Mouse (Mus musculus): Measurements from ENCODE around the gene Cdk15.

The Cdk15 gene

DNA sequence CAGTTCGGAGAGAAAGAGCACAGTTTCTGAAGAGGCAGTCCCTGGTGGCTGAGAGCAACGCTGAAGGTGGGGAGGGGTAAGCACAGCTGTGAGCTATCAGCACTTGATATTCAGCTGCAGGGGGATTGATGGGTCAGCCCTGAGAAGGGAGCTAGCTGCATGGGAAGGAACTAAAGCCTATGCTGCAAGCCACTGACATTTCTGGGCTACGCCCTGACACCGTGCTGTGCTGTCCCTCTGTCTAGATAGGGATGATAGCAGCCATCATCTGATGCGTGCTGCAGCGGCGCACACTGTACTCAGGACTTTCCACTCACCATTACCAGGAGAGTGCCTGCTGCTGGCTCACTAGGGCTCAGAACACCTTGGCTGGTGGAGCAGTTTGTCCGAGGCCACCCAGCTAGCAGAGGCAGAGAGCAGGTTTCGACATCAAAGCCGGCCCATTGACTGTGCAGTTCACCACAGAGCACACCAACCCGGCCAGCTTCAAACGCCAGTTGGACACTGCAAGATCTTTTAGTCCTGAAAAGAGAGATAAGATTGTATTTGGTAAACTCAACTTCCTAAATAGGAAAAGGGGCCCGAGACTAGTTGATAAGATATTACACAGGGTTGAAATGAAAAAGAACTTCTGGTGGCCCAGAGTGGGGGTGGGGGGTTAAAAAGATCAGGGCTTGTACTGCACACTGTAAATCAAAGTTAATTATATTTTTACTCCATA, 111.4 kb downstream of the Cdk15 start:
- ATAC-seq (ENCODE audit: insufficient number of reproducible peaks, low FRiP score, low TSS enrichment) = no peak

DNA sequence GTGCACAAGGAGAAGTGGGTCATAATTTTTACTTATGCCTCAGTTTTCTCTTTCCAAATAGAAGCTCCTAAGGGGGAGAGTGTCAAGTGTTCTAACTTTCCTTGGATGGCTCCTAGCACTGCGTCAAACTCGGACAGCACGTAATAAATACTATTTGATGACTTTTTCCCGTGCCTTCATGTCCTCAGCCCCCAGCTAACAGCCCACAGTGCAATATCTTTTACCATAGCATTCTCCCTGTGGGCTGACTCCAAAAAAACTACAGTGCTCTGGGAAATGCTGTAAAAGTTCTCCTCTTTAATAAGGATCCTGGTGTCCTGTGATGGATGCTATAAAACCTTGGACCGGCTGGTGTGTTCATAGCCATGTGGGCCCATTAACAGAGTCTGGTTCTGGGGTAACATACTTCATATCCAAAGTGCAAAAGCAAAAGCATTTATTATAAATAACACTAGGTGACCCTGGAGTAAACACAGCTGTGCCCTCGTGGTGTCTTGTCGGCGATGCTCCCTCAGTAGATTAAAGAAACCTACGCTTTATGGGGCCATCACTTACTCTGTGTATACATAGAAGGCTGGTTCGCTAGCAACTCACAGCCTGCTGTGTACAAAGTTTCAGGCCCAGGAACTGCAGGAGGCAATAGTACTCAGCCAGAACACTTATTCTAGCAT, 112.1 kb downstream of the Cdk15 start:
- no peak for ATAC-seq (ENCODE audit: insufficient number of reproducible peaks, low FRiP score, low TSS enrichment)

DNA sequence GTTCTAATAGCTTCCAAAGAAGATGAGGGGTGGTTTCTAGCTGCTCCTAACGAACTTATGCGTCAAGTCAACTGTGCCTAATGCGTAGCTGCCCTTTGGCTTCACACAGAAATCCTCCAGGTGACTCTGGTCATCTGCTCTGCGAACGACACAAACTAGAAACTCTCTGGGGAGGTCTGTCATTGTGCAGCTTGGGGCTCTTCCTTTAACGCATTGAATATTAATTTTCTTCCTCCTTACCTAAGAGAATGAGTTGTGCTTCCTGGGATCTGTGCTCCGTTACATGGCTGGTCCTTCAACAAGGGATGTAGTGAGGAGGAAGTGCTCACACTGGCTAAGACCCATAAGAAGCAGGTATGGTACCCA, 112.6 kb downstream of the Cdk15 start:
- no peak for ATAC-seq (ENCODE audit: insufficient number of reproducible peaks, low FRiP score, low TSS enrichment)

DNA sequence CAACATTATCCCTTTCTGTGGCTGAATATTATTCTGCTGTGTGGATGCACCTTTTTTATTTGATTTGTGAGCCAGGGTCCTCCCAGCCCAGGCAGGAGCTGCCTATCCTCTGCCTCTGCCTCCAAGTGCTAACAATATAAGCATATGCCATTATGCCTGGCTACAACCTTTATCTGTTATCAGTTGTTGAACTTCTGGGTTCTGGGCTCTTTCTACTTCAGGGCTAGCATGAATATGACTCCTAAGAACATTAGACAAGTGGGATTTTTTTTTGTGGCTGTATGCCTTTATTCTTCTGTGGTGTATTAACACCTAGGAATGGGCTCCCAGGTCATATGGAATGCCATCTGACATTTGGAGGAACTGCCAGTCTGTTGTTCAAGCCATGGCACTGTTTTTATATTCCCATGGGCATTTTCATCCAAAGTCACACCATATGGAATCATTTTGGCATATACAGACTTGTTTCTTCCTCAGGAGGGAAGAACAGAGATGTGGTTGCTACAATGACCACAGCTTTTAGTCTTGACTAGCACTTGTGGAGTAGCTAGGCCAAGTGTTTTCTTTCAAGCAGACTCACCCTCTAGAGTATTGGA, 113.7 kb downstream of the Cdk15 start:
- ATAC-seq (ENCODE audit: insufficient number of reproducible peaks, low FRiP score, low TSS enrichment) = 0 out of 2 replicates have a peak, but pooled peaks have one; percentile 26

DNA sequence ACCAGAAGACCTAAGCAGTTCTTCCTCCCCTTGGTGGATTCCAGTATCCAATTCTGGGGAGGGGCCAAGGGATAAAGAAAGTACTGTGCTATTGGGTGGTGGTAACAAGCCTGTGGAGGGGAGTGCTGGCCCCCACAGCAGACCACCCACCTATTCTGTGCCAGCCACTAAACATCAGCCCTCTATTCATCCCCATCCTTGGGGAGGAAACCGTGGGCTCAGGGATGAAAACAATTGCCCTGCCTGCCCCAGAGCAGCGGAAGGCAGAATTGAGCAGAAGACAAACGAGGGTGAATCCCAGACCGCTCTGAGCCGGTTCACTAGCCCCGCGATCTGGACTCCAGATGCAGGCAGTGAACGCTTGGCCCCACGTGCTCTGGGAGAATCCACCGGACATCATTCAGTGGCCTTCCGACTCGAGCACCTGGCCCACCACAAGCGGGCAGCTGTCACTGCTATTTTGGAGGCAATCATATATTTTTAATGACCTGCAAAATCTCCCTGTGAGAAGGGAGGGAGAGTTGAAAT, 119.4 kb downstream of the Cdk15 start:
- ATAC-seq (ENCODE audit: insufficient number of reproducible peaks, low FRiP score, low TSS enrichment) = peak; percentile 67

DNA sequence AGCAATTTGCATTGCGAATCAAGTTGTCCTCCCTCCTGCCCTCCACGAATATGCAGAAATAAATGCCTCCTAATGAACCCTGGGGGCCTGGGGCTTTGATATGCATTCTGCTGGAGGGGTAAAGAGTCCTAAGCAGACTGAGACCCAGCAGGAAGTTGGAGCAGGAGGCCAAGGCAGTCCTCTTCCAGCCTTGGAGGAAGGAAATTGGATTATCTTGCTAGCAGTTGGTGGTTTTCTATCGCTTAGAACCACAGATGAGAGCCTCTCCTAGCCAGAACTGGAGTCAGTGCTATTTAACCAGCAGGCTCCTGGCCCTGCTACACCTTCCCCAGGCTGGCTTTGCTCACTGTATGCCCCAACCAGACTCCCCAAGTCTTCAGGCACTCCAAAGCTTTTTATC, 119.9 kb downstream of the Cdk15 start:
- ATAC-seq (ENCODE audit: insufficient number of reproducible peaks, low FRiP score, low TSS enrichment) = peak; percentile 95

DNA sequence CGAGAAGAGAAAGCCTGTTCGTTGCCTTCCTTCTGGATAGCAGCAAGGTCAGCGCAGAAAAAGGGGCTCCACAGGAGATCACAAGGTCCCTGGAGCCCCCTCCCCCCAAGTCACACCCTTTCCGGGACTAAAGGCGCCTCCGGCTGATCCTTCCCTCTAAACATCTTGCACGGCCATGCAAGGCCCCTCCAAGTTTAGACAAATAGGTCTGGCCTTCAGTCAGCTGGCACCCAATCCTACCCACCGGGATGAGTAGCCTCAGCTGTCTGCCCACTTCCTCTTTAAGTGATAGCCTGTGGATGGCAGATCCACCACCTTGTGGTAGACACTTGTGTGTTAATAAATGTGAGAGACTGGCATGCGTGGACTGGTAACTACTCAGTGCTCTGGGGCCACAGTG, 120.6 kb downstream of the Cdk15 start:
- no peak for ATAC-seq (ENCODE audit: insufficient number of reproducible peaks, low FRiP score, low TSS enrichment)

DNA sequence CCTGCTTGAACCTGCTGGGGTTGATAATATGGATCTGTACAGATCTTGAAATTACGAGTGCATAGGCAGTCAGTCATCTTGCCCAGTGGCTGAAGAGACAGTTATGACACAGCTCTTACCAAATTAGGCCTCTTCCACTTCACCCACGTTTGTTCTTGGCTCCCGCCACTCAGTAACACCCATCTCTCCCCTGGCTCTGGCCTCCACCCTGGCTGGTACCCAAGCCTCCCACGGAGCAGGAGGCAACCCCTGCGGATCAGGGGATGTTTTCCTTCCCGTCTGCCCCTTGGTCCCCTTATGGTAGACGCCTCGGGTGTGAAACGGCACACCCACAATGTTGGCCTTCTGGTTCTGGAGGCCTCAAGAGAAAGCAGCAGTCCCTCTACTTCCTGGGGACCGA, 124.2 kb downstream of the Cdk15 start:
- no peak for ATAC-seq (ENCODE audit: insufficient number of reproducible peaks, low FRiP score, low TSS enrichment)

DNA sequence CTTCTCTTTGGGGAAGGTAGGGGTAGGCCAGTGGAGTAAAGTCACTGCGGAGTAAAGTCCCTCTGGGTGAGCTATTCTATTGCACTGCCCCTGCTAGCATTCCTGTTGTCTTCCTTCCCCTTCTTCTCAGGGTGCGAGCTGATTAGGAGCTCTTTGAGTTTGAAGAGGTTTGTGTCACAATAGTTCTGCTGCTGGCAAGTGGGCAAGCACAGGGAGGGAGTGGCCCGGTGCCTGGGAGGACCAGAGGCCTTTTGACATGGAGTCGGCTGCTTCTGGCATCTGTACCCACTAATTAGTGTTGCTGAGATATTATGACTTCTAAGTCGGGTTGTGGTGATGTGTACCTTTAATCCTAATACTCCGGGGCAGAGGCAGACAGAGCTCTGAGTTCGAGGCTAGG, 124.8 kb downstream of the Cdk15 start:
- ATAC-seq (ENCODE audit: insufficient number of reproducible peaks, low FRiP score, low TSS enrichment) = no peak

DNA sequence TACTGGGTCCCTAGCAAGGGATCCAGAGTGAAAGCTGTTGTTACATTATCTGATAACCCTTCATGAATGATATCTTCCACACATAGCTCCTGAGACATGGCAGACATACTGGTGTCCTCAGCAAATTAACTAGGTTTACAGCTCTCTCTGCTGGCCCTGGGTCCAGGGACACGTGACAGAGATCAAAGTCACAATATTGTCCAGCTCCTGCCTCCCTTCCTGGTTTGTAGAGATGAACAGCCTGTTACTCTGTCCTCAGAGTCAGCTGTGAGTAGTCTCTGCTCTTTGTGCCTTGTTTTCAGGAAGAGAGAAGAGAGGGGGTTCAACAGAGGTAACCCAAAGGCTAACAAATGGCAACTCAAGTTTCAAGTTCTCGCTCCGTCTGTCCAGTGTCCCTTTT, 125.8 kb downstream of the Cdk15 start:
- no peak for ATAC-seq (ENCODE audit: insufficient number of reproducible peaks, low FRiP score, low TSS enrichment)

DNA sequence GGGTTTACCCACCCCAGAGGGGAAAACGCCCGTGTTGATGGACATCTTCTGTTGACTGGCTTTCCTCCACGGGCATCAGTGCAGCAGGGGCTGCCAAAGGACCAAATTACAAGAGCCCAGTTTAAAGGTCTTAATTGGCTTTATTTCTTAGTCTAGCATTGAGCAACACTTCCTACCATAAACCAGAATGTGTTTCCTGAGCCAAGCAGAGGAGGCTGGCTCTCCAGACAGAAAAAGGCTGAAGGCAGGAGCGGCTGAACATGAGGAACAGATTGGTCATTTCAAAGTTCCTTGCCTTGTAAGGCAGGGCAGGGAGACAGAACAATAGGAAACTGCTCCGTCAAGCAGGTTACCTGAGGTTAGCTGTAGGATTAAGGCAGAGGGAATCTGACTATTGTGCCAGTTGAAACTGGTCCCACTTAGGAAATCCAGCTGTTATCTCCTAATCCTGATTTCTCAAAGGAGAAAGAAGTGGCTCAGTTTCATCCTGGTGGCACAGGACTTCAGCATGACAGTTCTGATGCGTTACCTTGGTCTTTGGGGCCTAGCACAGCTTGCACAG, 126.4 kb downstream of the Cdk15 start:
- no peak for ATAC-seq (ENCODE audit: insufficient number of reproducible peaks, low FRiP score, low TSS enrichment)

DNA sequence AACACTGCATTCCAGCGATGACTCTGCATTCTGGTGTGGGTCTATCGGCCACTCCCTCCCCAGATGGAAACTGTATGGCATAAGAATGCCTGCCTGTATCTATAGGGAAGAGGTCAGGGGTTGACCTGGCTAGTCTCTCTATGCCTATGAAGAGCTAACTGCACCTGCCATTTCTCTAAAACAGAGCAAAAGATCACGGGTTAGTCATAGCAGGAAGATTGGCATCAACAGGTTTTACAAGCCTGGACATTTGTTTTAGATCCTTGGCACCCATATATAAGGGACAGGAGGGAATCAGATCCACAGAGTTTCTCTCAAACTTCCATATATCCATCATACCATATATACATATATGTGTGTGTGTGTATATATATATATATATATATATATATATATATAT, 127.7 kb downstream of the Cdk15 start:
- no peak for ATAC-seq (ENCODE audit: insufficient number of reproducible peaks, low FRiP score, low TSS enrichment)

DNA sequence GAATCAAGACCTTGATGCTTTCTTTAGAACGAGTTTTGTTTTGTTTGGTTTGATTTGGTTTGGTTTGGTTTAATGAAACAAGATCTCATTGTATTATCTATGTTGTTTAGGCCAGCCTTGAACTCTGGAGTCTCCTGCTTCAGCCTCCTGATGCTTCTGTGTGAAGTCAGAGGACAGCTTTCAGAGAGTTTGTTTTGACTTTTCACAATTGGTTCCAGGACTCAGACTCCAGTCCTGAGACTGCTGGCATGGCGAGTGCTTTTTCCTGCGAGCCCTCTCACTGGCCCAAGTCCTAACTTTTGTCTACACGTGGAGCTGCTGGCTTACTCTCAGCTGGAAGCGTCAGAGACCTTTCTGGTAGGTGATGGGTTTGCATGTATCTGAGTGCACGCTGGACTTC, 128.9 kb downstream of the Cdk15 start:
- ATAC-seq (ENCODE audit: insufficient number of reproducible peaks, low FRiP score, low TSS enrichment) = no peak

DNA sequence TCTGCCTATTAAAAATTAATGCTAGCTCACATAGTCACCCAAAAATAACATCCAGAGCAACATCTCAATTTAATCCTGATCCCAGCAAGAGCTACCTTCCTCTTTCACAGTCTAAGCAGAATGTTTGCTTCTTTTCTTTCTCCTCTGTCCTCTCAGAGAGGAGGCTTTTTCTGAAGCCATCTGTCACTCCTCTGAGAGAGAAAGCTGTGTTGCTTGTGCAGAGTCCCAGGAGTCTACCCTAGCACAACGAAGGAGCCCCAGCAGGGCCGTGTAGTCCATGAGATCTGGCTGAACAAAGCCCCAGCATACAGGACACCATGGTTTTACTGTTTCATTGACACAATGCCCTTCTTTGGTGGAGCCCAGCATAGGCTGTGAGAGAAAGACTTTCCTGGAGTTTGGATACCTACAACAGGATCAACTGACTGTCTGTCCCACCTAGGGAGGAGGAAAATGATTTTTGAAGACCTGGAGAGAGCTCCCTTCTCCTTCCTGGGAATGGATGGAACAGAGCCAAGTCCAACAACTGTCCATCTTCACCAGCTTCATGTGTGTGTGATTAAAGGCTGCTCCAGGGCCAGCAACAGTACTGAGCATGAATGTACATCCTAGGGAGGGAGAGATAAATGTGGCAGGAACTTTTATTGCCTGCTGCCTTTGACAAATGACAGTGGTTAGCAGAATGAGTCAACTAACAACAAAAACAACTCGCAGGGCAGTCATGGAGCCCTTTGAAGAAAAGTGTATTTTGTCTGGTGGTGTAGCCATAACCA, 131.0 kb downstream of the Cdk15 start:
- peak; percentile 63 for ATAC-seq (ENCODE audit: insufficient number of reproducible peaks, low FRiP score, low TSS enrichment)

DNA sequence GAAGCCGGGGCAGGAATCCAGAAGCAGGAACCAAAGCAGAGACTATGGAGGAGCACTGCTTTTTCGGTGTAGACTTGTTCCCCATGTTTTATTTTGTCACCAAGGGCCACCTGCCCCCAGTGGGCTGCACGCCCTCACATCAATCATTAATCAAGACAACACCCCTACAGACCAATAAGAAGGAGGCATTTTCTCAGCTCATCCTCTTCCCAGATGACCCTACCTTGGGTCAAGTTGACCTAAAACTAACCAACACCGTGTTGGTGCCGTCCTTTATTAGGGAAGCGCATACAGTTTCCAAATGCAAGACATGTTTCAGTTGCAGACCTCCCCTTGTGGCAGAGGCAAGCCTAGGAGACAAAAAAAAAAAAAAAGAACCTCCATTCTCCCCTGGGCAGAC, 132.5 kb downstream of the Cdk15 start:
- no peak for ATAC-seq (ENCODE audit: insufficient number of reproducible peaks, low FRiP score, low TSS enrichment)

DNA sequence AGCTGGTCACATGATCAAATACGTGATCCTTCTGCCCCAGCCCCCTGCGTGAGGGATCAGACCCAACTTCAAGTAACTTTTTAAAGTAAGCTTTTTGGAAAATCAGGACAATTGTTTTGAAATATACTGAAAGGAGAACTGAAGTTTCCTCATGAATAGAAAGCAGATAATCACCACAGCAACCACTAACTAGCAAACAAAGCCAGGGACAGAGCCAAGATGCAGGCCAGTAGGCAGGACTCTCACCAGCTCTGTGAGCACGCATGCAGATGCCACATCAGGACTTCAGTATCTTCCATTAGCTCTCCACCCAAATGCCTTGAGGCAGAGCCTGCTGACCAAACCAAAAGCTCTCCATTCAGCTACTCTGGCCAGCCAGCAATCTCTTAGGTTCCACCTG, 135.0 kb downstream of the Cdk15 start:
- no peak for ATAC-seq (ENCODE audit: insufficient number of reproducible peaks, low FRiP score, low TSS enrichment)

DNA sequence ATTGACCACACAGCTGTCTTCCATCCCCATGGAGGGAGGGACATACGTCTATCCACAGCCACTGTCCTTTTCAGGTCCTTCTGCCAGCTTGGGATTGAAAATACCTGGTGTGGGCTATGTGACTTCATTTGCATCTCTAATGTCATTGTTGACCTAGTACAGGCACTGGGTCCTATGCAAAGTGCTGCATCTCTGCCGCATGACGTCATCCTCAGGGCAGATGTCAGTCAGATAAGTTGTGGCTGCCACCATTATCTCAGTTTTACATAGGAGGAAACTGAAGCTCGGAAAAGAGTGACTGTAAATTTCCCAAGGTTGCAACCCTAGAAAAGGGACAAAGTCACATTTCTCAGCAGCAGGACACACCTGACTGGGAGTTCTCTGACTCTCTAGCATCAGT, 137.4 kb downstream of the Cdk15 start:
- ATAC-seq (ENCODE audit: insufficient number of reproducible peaks, low FRiP score, low TSS enrichment) = no peak

DNA sequence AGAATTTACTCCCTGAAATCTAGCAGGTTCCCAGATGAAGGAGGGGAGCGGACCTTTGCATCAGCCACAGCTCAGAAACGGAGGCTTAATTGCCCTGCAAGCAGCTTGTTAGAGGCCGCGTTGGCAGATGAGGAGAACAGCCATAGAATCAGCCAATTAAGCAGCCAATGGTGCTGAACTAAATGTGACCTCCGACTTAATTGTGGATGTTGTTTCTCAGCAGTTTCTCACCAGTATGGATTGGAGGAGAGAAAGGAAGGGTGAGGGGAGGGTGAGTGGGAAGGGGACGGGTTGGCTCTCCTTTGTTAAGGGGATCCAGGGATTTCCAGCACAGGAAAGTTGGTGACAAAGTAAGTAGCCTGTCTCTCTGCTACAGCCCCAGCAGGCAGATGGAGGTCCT, 137.9 kb downstream of the Cdk15 start:
- ATAC-seq (ENCODE audit: insufficient number of reproducible peaks, low FRiP score, low TSS enrichment) = no peak

DNA sequence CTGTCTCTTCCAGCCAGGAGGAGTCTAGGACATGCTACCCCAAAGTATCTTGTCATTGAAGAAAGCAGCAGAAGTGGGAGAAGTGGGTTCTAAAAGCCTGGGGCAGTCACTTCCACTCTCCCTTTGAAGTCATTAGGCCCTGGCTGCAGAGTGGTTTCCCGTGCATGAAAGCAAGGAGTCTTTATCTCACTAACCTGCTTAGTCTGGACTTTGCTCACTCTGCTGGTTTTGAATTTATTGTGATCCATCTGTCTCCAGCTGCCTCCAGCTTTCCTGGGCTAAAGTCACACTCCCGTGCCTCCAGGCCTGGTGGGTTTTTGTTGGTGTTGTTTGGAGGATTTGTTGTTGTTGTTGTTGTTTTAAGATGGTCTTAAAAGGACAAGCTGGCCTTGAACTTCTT, 139.3 kb downstream of the Cdk15 start:
- ATAC-seq (ENCODE audit: insufficient number of reproducible peaks, low FRiP score, low TSS enrichment) = no peak

DNA sequence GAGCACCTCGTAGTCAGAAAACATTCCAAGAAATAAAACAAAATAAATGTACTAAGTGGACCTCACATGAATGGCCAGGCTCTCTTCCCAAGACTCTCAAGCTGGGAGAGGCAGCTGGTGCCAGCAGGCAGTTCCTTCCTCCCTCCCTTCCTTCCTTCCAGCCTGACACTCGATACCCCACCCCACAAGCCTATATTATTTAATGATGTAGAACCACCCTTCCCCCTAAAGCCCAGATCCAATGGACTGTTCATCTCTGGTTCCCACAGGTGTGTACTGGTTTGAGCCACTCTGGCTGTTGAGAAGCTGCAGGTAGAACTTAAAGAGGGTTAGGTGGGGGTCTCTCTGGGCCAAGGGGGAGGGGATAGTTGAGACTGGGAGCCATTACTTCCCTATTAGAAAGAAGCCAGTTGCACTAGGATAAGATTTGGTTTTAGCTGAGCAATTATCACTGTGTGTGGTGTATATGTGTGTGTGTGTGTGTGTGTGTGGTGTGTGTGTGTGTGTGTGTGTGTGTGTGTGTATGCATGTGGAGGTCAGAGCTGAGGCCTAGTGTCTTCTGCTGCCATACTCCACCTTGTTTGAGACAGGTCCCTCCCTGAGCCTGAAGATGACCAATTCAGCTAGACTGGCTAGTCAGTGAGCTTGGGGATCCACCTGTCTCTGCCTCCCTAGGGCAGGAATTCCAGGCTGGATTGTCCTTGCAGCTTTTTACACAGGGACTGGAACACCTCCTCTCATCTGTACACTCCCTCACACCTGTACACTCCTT, 143.0 kb downstream of the Cdk15 start:
- ATAC-seq (ENCODE audit: insufficient number of reproducible peaks, low FRiP score, low TSS enrichment) = no peak
